Mouse (Mus musculus) retina, postnatal 1 day (tissue): ENCODE measurements at regions not wholly inside any gene's neighbourhood (a gene's known extent, or its start where the extent isn't known, plus 50 kb on each side); places are given as distances from the start of the nearest gene placed in this dataset.
A peak's percentile ranks its signal among the peaks of the same experiment; 100 is the strongest.

ENCODE experiments used
- DNase-seq: peaks from one replicate; pipeline ENCODE4 v3.0.0-alpha.2; 2012

DNA sequence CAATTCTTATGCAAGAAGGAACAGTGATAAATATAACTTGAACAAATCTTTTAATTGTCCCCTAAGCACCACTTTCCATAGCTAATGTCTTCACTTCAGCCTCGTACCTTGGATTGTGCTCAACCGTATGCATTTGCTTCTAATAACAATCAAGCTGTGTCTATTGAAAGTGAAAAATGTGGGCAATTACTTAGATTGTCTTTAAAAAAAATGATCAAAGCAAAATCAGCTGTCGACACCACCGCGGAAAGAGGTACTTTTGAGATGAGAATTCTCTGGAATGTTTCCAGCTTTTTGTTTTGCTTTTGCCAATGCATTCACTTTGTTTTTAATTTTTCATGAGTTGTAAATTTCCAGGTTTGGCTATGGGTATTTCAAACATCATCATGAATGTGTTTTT lies 54.1 kb upstream of the Samsn1 start:
- DNase-seq, result peak; percentile 58
